Mouse (Mus musculus) kidney, embryonic 15.5 days (tissue): Measurements from ENCODE around the gene Acox3. TPM values are rescaled to one million over a fixed set of nuclear protein-coding genes. Genes with fewer than 3 reads are reported as not detected.

ENCODE experiments used
- ATAC-seq: fragments of 200-750 bp; cut with Nextera tagmentation; replicated peaks from 2 replicates; pipeline ENCODE4 v1.8.0; 2017; ENCODE audit warnings: moderate TSS enrichment; ENCODE audit not compliant: low FRiP score
- H3K27ac ChIP-seq: fragments of 300-500 bp; sonication (generic); 2 replicates; pipeline ENCODE4 v1.5.1; 2015; ENCODE audit warnings: mild to moderate bottlenecking, inconsistent platforms
- H3K27me3 ChIP-seq: fragments of 300-500 bp; sonication (generic); 2 replicates; pipeline ENCODE4 v1.6.1; 2015; ENCODE audit warnings: inconsistent platforms
- H3K36me3 ChIP-seq: fragments of 300-500 bp; sonication (generic); 2 replicates; pipeline ENCODE4 v1.6.1; 2015; ENCODE audit warnings: inconsistent platforms
- H3K4me1 ChIP-seq: fragments of 300-500 bp; sonication (generic); 2 replicates; pipeline ENCODE4 v1.6.1; 2015; ENCODE audit warnings: inconsistent platforms
- H3K4me2 ChIP-seq: fragments of 300-500 bp; sonication (generic); 2 replicates; pipeline ENCODE4 v1.6.1; 2015; ENCODE audit warnings: moderate library complexity, mild to moderate bottlenecking, inconsistent platforms
- H3K4me3 ChIP-seq: fragments of 300-500 bp; sonication (generic); replicated peaks from 2 replicates; pipeline ENCODE4 v1.5.1; 2015; ENCODE audit warnings: mild to moderate bottlenecking, inconsistent platforms
- H3K9ac ChIP-seq: fragments of 300-500 bp; sonication (generic); 2 replicates; pipeline ENCODE4 v1.6.1; 2015; ENCODE audit warnings: mild to moderate bottlenecking, inconsistent platforms
- H3K9me3 ChIP-seq: fragments of 300-500 bp; sonication (generic); replicated peaks from 2 replicates; pipeline ENCODE4 v1.6.1; 2016; ENCODE audit warnings: inconsistent platforms
- WGBS: fragments of 180-500 bp; shearing (Covaris S2); methylation state at CpG from one replicate; pipeline ENCODE4 v1.1.7; 2015; ENCODE audit warnings: mixed read lengths; 5-methylcytosine and 5-hydroxymethylcytosine counted together
- polyA plus RNA-seq: library from polyadenylated mRNA; unstranded; fragments of >200 nt; fragmentation: Nextera tagmentation; extraction: Ambion mirVana; gene quantifications from 2 replicates; pipeline ENCODE4 v1.2.1, GENCODE M21; 2015

The Acox3 gene
- 12.1 and 12.5 TPM in 2 replicates for polyA plus RNA-seq

- peak within 1 kb of the TSS; percentile 75 for H3K27ac ChIP-seq
- peak within 1 kb of the TSS; percentile 85 for H3K4me2 ChIP-seq
- no peaks in the 10 kb centered on the region for H3K9me3 ChIP-seq
- no peaks in the 10 kb centered on the region for H3K36me3 ChIP-seq
- WGBS = under 1% methylated on average over 35 of the region's 35 CpGs
- peak; percentile 91 for ATAC-seq
- peaks cover 12% of the 10 kb centered on the region for H3K4me1 ChIP-seq
- H3K9ac ChIP-seq = peak within 1 kb of the TSS; percentile 58
- peaks cover 15% of the 10 kb centered on the region for H3K27me3 ChIP-seq
- H3K4me3 ChIP-seq = peak within 1 kb of the TSS; percentile 63
Measured at GRCm38 (mm10) chr5:35582445-35583220, at the start of gene Acox3. Gene Acox3, plus strand, starts transcription at chr5:35583040.

- Histone ChIP-seq H3K9ac (no peak overlapping the region), H3K27ac (no peak overlapping the region), H3K4me3 (no peak overlapping the region), H3K9me3 (no peaks in the 10 kb centered on the region), H3K27me3 (peaks cover under 1% of the 10 kb centered on the region; the same call in 1 of the 2 replicates), H3K4me1 (peaks cover 15% of the 10 kb centered on the region), H3K36me3 (no peaks in the 10 kb centered on the region), H3K4me2 (no peak overlapping the region)
- 69% methylated on average over 3 of the region's 3 CpGs for WGBS
- ATAC-seq = no peak
Measured at GRCm38 (mm10) chr5:35536271-35536670, 46.6 kb upstream of the Acox3 start.

DNA sequence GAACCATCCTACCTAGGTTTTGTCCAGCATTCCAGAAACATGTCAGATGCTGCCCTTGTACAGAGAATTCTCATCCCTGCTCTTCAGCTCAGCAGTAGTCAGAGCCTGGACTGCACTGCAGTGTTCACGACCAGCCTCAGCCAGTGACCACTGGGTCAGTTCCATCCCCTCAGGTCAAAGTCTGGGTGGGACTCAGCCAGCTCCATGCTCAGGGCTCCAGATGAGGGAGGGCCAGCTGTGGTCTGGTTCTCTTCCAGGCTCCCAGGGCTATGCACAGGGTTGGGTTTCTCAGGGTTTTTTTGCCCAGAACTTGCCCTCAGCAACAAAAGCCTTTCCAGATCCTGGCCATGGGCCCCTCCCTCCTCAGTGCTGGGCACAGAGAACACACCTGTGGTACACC, 45.4 kb upstream of the Acox3 start:
- Histone ChIP-seq H3K36me3 (no peaks in the 10 kb centered on the region), H3K4me1 (peaks cover 18% of the 10 kb centered on the region), H3K27ac (no peak overlapping the region), H3K9me3 (no peaks in the 10 kb centered on the region), H3K4me3 (no peak overlapping the region), H3K9ac (no peak overlapping the region), H3K4me2 (no peak overlapping the region), H3K27me3 (peaks cover 5% of the 10 kb centered on the region; the same call in 1 of the 2 replicates)
- no peak for ATAC-seq
- 56% methylated on average over 1 of the region's 1 CpGs for WGBS

GRCm38 (mm10) chr5:35538022-35538421, 44.8 kb upstream of the Acox3 start:
- Histone ChIP-seq H3K27me3 (peaks cover 5% of the 10 kb centered on the region; the same call in 1 of the 2 replicates), H3K27ac (no peak overlapping the region), H3K4me3 (no peak overlapping the region), H3K9me3 (no peaks in the 10 kb centered on the region), H3K36me3 (no peaks in the 10 kb centered on the region), H3K9ac (no peak overlapping the region), H3K4me1 (peaks cover 18% of the 10 kb centered on the region), H3K4me2 (no peak overlapping the region)
- WGBS = 87% methylated on average over 3 of the region's 3 CpGs
- no peak for ATAC-seq

- Histone ChIP-seq H3K27ac (peak overlapping the region; percentile 64; the same call in 1 of the 2 replicates), H3K27me3 (peaks cover 5% of the 10 kb centered on the region; the same call in 1 of the 2 replicates), H3K36me3 (no peaks in the 10 kb centered on the region), H3K4me3 (no peak overlapping the region), H3K4me2 (no peak overlapping the region), H3K4me1 (peaks cover 18% of the 10 kb centered on the region), H3K9ac (no peak overlapping the region), H3K9me3 (no peaks in the 10 kb centered on the region)
- 53% methylated on average over 4 of the region's 4 CpGs for WGBS
- no peak for ATAC-seq
Measured at GRCm38 (mm10) chr5:35539576-35539975, 43.3 kb upstream of the Acox3 start.

DNA sequence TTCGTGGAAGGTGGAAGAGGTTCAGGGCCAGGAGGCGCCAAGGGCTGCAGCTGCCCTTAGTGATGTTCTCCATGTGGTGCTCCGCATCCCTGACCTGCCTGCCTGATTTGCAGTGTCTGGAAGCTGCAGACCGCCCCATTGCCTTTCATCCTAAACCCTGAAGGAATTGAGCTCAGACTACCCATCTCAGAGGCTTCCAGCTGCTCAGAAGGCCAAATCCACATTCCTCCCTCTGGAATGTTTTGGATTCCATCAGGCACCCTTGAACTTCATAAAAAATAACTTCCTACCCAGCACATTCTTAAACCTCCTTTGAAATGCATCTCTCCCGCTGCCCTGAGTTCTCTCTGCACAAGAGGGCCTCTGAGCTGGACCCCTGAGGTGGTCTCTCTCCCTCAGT, 42.3 kb upstream of the Acox3 start:
- H3K9ac ChIP-seq = no peak overlapping the region
- no peak overlapping the region for H3K4me3 ChIP-seq
- whole genome bisulfite sequencing = 47% methylated on average over 5 of the region's 5 CpGs
- peak overlapping the region; percentile 64 for H3K27ac ChIP-seq
- ATAC-seq = 0 out of 2 replicates have a peak, but pooled peaks have one; percentile 12
- no peaks in the 10 kb centered on the region for H3K9me3 ChIP-seq
- no peak overlapping the region for H3K4me2 ChIP-seq
- peaks cover 18% of the 10 kb centered on the region for H3K4me1 ChIP-seq
- H3K36me3 ChIP-seq = no peaks in the 10 kb centered on the region
- peaks cover 5% of the 10 kb centered on the region; the same call in 1 of the 2 replicates for H3K27me3 ChIP-seq

- H3K27ac ChIP-seq = peak overlapping the region; percentile 64
- H3K4me3 ChIP-seq = no peak overlapping the region
- H3K4me2 ChIP-seq = no peak overlapping the region
- peaks cover 18% of the 10 kb centered on the region for H3K4me1 ChIP-seq
- no peaks in the 10 kb centered on the region for H3K9me3 ChIP-seq
- no peaks in the 10 kb centered on the region for H3K36me3 ChIP-seq
- WGBS = 64% methylated on average over 4 of the region's 4 CpGs
- no peak overlapping the region for H3K9ac ChIP-seq
- H3K27me3 ChIP-seq = peaks cover 6% of the 10 kb centered on the region; the same call in 1 of the 2 replicates
- no peak for ATAC-seq
Measured at GRCm38 (mm10) chr5:35541059-35541790, 41.6 kb upstream of the Acox3 start.

GRCm38 (mm10) chr5:35546127-35546526, 36.7 kb upstream of the Acox3 start:
- Histone ChIP-seq H3K4me3 (no peak overlapping the region), H3K36me3 (no peaks in the 10 kb centered on the region), H3K27ac (no peak overlapping the region), H3K9me3 (no peaks in the 10 kb centered on the region), H3K4me2 (no peak overlapping the region), H3K4me1 (peaks cover 4% of the 10 kb centered on the region; the same call in 1 of the 2 replicates), H3K9ac (no peak overlapping the region), H3K27me3 (peaks cover 9% of the 10 kb centered on the region; the same call in 1 of the 2 replicates)
- ATAC-seq = no peak

- no peak overlapping the region for H3K27ac ChIP-seq
- H3K9me3 ChIP-seq = no peaks in the 10 kb centered on the region
- H3K9ac ChIP-seq = no peak overlapping the region
- no peak overlapping the region for H3K4me2 ChIP-seq
- H3K4me3 ChIP-seq = no peak overlapping the region
- ATAC-seq = 0 out of 2 replicates have a peak, but pooled peaks have one; percentile 33
- H3K36me3 ChIP-seq = peaks cover 19% of the 10 kb centered on the region
- no peaks in the 10 kb centered on the region for H3K27me3 ChIP-seq
- WGBS = 48% methylated on average over 7 of the region's 7 CpGs
- H3K4me1 ChIP-seq = no peaks in the 10 kb centered on the region
Measured at GRCm38 (mm10) chr5:35551855-35552837, 30.7 kb upstream of the Acox3 start.

- no peak overlapping the region for H3K4me2 ChIP-seq
- no peaks in the 10 kb centered on the region for H3K9me3 ChIP-seq
- no peaks in the 10 kb centered on the region for H3K27me3 ChIP-seq
- no peak overlapping the region for H3K4me3 ChIP-seq
- 79% methylated on average over 4 of the region's 4 CpGs for WGBS
- no peak for ATAC-seq
- H3K27ac ChIP-seq = no peak overlapping the region
- no peak overlapping the region for H3K9ac ChIP-seq
- peaks cover 28% of the 10 kb centered on the region for H3K36me3 ChIP-seq
- H3K4me1 ChIP-seq = no peaks in the 10 kb centered on the region
Measured at GRCm38 (mm10) chr5:35552838-35553539, 29.9 kb upstream of the Acox3 start.

DNA sequence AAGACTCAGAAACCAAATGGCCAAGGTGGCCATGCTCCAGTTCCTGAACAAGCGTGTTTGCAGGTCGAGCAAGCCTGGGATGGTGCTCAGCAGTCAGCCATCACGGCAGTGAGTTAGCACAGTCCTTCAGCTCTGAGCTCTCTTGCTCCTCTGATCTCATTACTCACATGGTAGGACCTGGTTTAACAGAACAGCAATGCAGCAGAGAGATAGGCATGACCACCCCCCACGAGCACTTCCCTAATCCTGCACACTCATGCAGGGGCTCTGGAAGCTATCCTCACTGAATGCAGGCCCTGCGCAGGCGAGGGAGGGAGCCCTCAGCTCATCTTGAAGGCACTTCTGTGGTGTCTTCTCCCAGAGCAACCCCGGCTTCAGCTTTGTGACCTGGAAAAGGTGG, 26.4 kb upstream of the Acox3 start:
- no peaks in the 10 kb centered on the region for H3K9me3 ChIP-seq
- no peak overlapping the region for H3K4me3 ChIP-seq
- no peak overlapping the region for H3K27ac ChIP-seq
- no peak overlapping the region for H3K4me2 ChIP-seq
- H3K27me3 ChIP-seq = no peaks in the 10 kb centered on the region
- peaks cover 51% of the 10 kb centered on the region for H3K36me3 ChIP-seq
- H3K9ac ChIP-seq = no peak overlapping the region
- no peaks in the 10 kb centered on the region for H3K4me1 ChIP-seq
- no peak for ATAC-seq
- WGBS = 89% methylated on average over 7 of the region's 7 CpGs
